Mouse (Mus musculus): Measurements from ENCODE around the gene Uqcc3. TPM values are rescaled to one million over a fixed set of nuclear protein-coding genes. Genes with fewer than 3 reads are reported as not detected.
A peak's percentile ranks its signal among the peaks of the same experiment; 100 is the strongest.

The Uqcc3 gene
- polyA plus RNA-seq (2012; rRNA removed) = 40.0 and 41.0 TPM in 2 replicates

DNA sequence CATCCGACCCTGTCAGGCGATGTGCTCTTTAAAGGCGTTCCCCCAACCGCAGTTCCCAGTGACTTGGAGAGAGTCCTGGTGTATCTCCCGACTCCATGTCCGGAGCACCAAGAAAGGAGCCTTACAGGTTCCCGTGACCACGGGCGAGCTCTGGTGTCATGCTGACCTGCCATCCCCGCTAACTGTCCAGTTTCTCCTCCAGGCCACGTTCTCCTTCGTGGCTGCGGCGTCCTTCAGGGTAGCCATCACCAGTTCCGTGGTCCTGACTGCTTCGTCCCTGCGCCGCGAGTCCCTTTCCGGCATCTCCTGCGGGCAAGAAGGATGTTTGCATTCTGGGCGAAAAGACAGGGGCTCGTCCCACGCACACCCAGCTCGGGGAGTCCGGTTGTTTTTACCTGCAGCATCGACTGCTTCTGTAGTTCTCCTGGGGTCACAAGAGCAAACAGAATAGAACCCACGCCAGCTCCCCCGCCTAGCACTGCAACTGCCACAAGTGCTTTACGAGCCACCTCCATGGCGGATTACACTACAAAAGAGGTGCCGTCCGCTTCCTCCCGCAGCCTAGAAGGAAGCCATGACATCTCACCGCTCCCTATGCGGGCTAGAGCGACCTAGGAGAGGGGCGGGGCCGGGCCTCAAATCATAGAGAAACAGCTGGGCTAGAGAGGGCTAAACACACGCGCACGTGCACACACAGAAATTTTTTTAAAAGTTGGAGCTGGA, at the start of gene Uqcc3:
TSS of gene Uqcc3 (minus strand) at position 613 of the 723 bp plus-strand sequence.
- Histone ChIP-seq H3K27me3 (ENCODE audit: control insufficient read depth, insufficient read depth, low read length) (no peaks in the 10 kb centered on the region), H3K4me3 (ENCODE audit: control insufficient read depth, low read depth, low read length) (peak within 1 kb of the TSS; percentile 92), H3K4me1 (ENCODE audit: control insufficient read depth, insufficient read depth, low read length) (peaks cover 3% of the 10 kb centered on the region), H3K36me3 (ENCODE audit: control insufficient read depth, insufficient read depth, low read length) (no peaks in the 10 kb centered on the region; the same call in 1 of the 2 replicates), H3K27ac (ENCODE audit: control insufficient read depth, insufficient read depth, low read depth, low read length) (peak within 1 kb of the TSS; percentile 87)
- TF ChIP-seq POLR2A (IDR thresholded peaks at IDR 0.05; ENCODE audit: control insufficient read depth, low read depth, low read length) (peak; percentile 69), CTCF (IDR thresholded peaks at IDR 0.05; ENCODE audit: control insufficient read depth, insufficient read depth, insufficient replicate concordance, low read depth, low read length) (no peak)

DNA sequence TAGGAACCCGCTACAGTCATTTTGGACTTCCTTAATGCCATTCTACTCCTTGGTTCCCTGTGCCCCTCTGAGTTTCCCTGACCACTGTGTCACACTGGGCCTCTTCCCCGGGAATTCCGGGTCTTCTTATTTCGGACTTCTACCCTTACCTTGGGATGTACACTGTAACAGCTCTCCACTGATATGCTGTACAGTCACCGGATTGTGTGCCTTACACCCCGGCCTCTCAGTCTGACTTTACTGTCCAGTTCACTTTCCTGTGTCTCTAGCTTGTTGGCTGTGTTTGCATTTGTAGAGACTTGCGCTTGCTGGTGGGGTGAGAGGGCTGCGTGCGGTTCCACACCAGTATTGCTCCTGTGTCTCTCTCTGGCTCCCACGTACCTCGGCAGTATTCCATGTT, 49.4 kb upstream of the Uqcc3 start:
- no peak overlapping the region for H3K27ac ChIP-seq (ENCODE audit: control insufficient read depth, insufficient read depth, low read depth, low read length)
- H3K36me3 ChIP-seq (ENCODE audit: control insufficient read depth, insufficient read depth, low read length) = no peaks in the 10 kb centered on the region
- no peak for TF ChIP-seq CTCF (IDR thresholded peaks at IDR 0.05; ENCODE audit: control insufficient read depth, insufficient read depth, insufficient replicate concordance, low read depth, low read length)
- no peak for TF ChIP-seq POLR2A (IDR thresholded peaks at IDR 0.05; ENCODE audit: control insufficient read depth, low read depth, low read length)

DNA sequence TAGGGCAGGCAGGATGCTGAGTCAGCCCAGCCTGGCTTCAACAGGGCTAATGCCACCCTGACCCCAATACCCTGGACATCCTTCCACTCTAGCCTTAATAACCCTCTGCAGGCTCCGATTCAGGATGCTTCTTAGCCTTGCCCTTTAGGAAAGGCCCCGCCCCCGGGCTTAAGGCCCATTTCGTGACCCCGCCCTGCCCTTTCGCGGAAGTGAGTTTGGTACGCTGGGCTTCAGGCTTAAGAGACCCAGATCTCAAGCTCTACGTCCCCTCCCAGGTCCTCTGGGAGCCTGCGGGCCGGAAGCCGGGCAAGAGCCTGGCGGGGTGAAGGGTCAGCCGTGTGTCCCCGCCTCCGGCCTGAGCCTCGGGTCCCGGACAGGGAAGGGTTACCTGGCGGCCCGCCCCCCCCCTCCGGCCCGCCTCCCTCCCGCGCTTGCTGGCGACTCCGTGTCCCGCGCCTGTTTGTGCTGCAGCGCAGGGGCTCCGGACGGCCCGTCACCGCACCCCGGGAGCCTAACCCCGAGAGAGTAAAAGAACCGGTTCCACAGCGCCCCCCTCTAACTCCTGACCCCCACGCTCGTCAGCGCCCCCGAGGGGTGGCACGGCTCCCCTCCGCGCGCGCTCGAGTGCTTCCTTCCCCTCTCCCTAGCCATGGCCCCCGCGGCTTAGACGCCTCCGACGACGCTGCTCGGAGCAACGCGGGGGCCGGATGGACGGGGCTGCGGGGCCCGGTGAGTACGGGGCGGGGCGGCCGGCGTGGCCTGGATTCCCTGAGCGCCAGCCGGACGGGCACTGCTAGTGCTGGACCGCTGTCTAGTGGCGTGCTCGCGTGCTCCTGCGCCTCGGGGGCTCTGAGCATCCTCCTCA, 48.7 kb upstream of the Uqcc3 start, which contains the start of the genes Rom1 and Eml3:
TSS of gene Rom1 (minus strand) at position 133 of the 865 bp plus-strand sequence.
TSS of gene Eml3 (plus strand) at position 329 of the 865 bp plus-strand sequence.
- Histone ChIP-seq H3K27me3 (ENCODE audit: control insufficient read depth, insufficient read depth, low read length) (no peaks in the 10 kb centered on the region), H3K27ac (ENCODE audit: control insufficient read depth, insufficient read depth, low read depth, low read length) (peak within 1 kb of the TSS; percentile 21; the same call in 1 of the 2 replicates), H3K36me3 (ENCODE audit: control insufficient read depth, insufficient read depth, low read length) (no peaks in the 10 kb centered on the region), H3K4me1 (ENCODE audit: control insufficient read depth, insufficient read depth, low read length) (peaks cover 15% of the 10 kb centered on the region), H3K4me3 (ENCODE audit: control insufficient read depth, low read depth, low read length) (peak within 1 kb of the TSS; percentile 76)
- TF ChIP-seq POLR2A (IDR thresholded peaks at IDR 0.05; ENCODE audit: control insufficient read depth, low read depth, low read length) (peak; percentile 15; the same call in 1 of the 2 replicates), CTCF (IDR thresholded peaks at IDR 0.05; ENCODE audit: control insufficient read depth, insufficient read depth, insufficient replicate concordance, low read depth, low read length) (no peak)

More for the DNA sequence above, 49.4 kb upstream of the Uqcc3 start:
- H3K27me3 ChIP-seq (ENCODE audit: control insufficient read depth, insufficient read depth, low read length) = no peaks in the 10 kb centered on the region
- peaks cover 15% of the 10 kb centered on the region for H3K4me1 ChIP-seq (ENCODE audit: control insufficient read depth, insufficient read depth, low read length)
- peak overlapping the region; percentile 76 for H3K4me3 ChIP-seq (ENCODE audit: control insufficient read depth, low read depth, low read length)

DNA sequence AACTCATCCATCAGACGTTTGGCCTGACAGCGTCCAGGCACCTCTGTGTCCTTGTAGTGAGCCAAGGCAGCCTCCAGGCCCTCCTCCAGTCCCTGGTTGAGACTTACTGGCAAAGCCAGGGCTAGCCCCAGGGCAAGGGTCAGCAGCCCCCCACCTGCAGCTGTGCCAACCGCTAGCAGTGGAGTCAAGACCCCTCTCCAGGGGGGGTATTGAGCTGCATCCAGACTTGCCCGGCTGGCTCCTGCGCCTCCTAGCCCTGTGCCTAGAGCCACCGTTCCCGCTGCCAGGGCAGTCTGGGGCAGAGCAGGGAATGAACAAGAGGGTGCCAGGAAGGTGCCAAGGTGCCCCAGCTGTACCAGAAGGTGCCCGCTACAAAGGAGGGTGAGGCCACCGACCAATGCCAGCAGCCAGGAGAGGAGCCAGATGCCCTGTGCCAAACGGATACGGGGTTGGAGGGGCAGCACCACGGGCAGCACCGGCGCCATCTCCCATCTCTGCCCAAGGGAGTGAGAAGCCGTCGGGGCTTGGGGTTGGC, 48.0 kb upstream of the Uqcc3 start:
- Histone ChIP-seq H3K27me3 (ENCODE audit: control insufficient read depth, insufficient read depth, low read length) (no peaks in the 10 kb centered on the region), H3K36me3 (ENCODE audit: control insufficient read depth, insufficient read depth, low read length) (no peaks in the 10 kb centered on the region), H3K27ac (ENCODE audit: control insufficient read depth, insufficient read depth, low read depth, low read length) (peak overlapping the region; percentile 21; the same call in 1 of the 2 replicates), H3K4me1 (ENCODE audit: control insufficient read depth, insufficient read depth, low read length) (peaks cover 15% of the 10 kb centered on the region), H3K4me3 (ENCODE audit: control insufficient read depth, low read depth, low read length) (peak overlapping the region; percentile 76)
- no peak for TF ChIP-seq POLR2A (IDR thresholded peaks at IDR 0.05; ENCODE audit: control insufficient read depth, low read depth, low read length)
- no peak for TF ChIP-seq CTCF (IDR thresholded peaks at IDR 0.05; ENCODE audit: control insufficient read depth, insufficient read depth, insufficient replicate concordance, low read depth, low read length)

DNA sequence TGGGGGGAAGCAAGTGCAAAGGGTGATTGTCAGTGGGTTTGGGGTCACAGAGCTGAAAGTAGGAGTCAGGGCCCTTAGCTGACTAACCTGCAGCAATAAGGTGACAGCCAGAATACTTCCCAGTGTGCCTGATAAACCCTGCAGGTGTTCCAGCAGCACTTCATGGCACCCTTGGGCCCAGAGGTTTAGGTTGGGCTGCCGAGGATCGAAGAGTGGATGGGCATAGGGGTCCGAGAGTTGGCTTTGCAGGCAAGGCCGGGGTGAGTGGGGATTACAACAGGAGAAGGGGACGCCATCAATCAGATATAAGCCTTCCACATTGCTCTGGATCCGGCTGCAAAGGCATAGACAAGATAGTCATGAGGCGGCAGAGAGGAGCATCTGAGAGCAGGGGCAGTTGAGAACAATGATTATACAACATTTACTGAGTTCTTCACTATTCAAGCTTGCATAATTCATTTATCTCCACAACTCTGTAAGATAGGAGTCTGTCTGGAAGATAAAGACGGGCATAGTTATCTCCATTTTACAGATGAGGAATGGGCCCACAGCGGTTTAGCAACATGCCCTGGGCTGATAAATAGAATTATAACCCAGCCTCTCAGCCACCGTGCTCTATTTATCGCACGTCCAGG, 47.3 kb upstream of the Uqcc3 start:
- H3K36me3 ChIP-seq (ENCODE audit: control insufficient read depth, insufficient read depth, low read length) = no peaks in the 10 kb centered on the region
- no peak for TF ChIP-seq CTCF (IDR thresholded peaks at IDR 0.05; ENCODE audit: control insufficient read depth, insufficient read depth, insufficient replicate concordance, low read depth, low read length)
- no peak for TF ChIP-seq POLR2A (IDR thresholded peaks at IDR 0.05; ENCODE audit: control insufficient read depth, low read depth, low read length)
- H3K4me1 ChIP-seq (ENCODE audit: control insufficient read depth, insufficient read depth, low read length) = peaks cover 15% of the 10 kb centered on the region
- no peak overlapping the region for H3K4me3 ChIP-seq (ENCODE audit: control insufficient read depth, low read depth, low read length)
- H3K27me3 ChIP-seq (ENCODE audit: control insufficient read depth, insufficient read depth, low read length) = no peaks in the 10 kb centered on the region
- H3K27ac ChIP-seq (ENCODE audit: control insufficient read depth, insufficient read depth, low read depth, low read length) = no peak overlapping the region

DNA sequence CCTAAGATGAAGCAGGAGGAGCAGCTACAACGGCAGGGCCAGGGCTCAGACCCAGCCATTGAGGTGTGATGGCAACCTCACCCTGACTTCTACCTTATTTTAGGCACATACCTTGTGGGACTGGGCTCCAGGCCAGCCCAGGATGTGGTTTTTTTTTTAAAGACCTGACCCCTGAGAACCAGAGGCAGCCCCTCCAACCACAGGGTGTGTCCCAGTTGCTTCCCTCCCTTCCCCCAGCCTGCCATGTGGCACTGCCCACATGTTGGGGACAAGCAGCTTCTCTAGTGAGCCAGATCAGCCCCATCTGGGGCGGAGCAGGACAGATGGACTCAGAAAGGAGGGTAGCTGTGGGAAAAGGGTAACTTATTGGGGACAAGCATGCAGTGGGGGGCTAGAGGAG, 46.0 kb upstream of the Uqcc3 start:
- Histone ChIP-seq H3K4me3 (ENCODE audit: control insufficient read depth, low read depth, low read length) (no peak overlapping the region), H3K27ac (ENCODE audit: control insufficient read depth, insufficient read depth, low read depth, low read length) (no peak overlapping the region), H3K36me3 (ENCODE audit: control insufficient read depth, insufficient read depth, low read length) (no peaks in the 10 kb centered on the region), H3K4me1 (ENCODE audit: control insufficient read depth, insufficient read depth, low read length) (peaks cover 15% of the 10 kb centered on the region), H3K27me3 (ENCODE audit: control insufficient read depth, insufficient read depth, low read length) (no peaks in the 10 kb centered on the region)
- TF ChIP-seq CTCF (IDR thresholded peaks at IDR 0.05; ENCODE audit: control insufficient read depth, insufficient read depth, insufficient replicate concordance, low read depth, low read length) (no peak), POLR2A (IDR thresholded peaks at IDR 0.05; ENCODE audit: control insufficient read depth, low read depth, low read length) (no peak)
